Mouse (Mus musculus) embryo, embryonic 10.5 days (tissue): ENCODE measurements around the gene Retnlb.
A peak's percentile ranks its signal among the peaks of the same experiment; 100 is the strongest.
"Not testable (repeated sequence)": the region's sequence is repeated elsewhere in the genome, so short reads cannot be mapped to it uniquely, and the experiment has no call there.

Experiments used
- DNase-seq: peaks from one replicate; pipeline ENCODE4 v3.0.0-alpha.2; 2015; ENCODE audit warnings: low spot score

The Retnlb gene

DNA sequence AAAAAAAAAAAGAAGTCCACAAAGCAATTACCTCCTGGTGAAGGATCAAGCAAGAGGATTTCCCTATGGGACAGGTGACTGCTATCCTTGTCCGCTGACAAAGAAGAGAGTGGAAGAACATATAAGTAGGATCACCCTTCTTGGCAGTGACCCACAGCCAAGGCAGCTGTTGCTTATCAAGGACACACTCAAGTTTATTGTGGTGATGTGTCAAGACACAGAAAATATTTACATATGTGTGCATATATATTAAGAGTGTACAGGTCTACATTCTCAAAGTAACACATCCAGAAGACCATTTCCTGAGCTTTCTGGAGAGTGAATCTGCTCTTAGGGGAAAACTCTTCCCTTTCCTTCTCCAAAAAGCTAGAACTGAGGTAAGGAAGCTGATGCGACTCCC is at the start of gene Retnlb:
Retnlb (plus strand) TSS at position 162 of the 400 bp plus-strand sequence.
- no peak for DNase-seq

DNA sequence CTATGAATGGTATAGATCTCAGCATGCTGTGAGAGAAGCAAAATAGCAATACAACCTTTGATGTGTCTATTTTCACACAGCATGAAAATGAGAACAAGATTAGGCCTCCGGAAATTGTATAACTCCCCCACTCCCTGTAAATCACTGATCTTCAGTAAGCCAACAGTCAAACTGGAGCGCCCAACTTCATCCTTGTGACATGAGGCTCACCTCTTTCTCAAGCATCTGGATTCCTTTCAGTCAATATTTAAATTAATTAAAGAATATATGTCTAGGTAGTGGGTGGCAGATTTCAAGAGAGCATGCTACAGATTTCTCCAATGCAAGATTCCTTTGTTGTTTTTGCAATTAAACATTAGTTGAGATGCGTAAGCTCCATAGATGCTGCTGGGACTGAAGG is 47.5 kb upstream of the Retnlb start:
- no peak for DNase-seq

DNA sequence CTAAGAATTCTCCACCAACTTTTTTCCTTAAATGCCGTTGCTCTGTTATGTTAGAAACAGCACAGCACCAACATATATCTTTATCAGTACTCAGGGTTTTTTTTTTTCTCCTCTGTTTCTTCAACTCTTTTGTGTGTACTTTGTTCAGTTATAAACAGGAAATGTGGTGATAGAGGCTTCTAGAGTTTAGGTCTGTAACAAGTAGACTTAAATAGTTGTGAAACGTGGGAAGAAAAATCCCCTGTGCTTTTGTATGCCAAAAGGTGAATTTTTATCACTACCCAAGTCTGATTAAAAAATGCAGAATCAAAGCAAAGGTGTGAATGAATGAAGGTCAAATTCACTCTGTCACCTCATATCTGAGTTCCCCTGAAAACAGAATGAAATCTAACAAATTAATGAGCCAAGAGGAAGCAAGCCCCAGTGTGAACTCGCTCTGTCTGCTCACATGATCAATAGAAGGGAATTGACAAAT is 44.6 kb upstream of the Retnlb start, which contains the start of gene Trat1:
Trat1 (minus strand) TSS at position 51 of the 475 bp plus-strand sequence.
- no peak for DNase-seq

DNA sequence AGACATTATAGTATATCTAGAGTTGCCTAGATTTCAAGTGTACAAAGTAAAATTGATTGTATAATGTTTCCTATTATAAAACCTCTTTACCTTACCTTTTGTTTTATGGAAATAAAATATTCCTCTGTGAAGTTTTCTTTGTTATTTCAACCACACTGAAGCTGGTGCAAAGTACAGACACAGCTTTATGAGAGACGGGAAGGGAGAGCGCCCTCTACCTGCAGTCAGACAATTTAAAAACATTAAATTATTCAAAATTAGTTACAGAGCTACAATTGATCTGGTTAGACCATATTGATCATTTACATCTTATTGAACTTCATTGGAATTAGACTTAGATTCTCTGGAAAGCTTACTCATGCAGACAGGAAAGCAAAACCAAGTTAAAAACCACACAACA is 39.4 kb upstream of the Retnlb start:
- no peak for DNase-seq

DNA sequence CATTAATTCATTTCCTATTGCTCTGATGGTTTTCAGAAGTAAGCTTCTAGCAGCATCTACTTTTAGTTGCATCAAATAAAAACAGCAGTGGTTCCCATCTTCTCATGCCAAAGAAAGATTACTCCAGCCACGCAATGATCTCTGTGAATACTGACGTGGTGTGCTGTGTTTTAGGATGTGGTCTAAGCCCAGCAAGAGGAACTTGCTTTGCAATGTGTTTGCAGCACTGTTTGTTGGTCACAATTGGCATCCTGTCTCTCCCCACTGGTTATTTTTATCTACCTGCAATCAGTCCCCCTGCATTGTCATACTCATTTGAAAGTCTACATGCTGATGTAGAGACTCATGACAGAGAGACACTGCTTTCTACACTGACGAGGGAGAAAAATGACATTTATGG is 30.4 kb upstream of the Retnlb start:
- no peak for DNase-seq

DNA sequence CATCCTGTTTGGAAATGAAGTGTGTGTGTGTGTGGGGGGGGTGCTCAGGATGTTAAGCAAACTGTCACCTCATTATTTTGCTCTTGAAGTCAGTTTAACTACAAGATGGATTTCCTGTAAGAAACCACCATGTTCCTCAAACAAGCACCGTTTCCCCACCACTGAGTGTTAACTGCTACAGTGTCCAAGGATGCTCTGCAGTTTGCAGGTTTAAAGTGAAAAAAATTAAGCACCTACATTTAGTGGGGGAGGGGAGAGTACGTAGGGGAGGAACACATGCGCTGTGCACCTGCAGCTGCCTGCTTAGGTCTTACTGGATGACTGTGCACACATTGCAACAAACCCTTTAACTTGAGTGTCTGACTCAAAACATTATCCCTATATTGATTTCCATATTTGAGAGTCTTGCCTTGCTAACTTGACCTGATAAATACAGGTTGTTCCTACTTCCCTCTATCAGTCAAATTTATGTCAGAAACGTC is 27.9 kb upstream of the Retnlb start:
- no peak for DNase-seq

DNA sequence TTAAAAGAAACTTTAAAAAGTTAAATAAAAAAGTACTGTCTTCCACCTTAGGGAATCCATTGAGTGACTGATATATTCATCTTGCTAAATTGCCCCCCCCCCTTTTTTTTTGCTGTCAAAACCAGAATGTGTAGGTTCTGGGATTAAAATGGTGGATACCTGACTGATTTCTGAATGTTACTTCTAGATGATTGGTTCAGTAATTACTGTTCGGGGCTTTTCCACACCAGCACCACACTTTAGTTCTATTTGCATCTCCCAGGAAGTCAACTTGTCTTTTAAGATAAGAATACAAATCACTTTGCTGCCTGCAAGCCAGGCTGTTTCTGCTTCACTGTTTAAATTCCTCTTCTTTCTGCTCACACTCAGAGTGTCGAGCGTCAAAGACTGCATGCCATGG is 18.4 kb upstream of the Retnlb start:
- no peak for DNase-seq

DNA sequence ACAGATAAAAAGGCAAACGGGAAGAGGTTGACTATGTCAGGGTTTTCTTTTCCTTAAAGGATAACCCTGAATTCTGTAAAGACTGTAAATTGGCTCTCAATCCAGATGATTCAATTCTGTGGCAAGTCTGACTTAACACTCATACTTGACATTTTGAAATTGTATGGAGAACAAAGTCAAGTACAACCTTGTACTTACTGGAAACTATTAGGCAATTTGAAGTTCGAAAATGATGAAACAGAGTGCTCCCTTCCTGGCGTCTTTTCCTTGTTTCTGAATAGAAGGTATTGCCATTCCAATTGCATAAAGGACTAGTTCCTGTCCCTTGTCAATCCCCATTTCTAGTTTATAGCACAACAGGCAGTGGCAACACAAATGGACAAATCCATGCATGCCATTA is 17.2 kb upstream of the Retnlb start:
- no peak for DNase-seq

DNA sequence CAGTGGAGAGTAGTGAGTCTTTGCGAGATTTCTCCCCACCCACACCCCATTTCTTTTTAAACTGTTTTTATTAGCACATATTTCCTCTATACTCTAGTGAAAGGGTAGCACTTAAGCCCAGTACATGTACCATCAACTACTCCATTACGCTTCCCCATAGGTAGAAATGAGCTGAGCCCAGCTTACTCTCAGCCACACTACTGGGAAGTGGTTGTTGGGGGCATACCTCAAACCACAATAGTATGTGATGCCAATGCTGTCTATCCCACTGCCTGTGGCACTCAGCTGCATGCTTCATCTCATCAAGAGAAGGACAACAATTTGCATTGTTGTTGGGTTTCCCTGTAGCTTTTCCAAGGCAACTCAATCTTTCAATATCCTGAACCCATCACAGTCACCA is 15.8 kb upstream of the Retnlb start:
- DNase-seq, result no peak

DNA sequence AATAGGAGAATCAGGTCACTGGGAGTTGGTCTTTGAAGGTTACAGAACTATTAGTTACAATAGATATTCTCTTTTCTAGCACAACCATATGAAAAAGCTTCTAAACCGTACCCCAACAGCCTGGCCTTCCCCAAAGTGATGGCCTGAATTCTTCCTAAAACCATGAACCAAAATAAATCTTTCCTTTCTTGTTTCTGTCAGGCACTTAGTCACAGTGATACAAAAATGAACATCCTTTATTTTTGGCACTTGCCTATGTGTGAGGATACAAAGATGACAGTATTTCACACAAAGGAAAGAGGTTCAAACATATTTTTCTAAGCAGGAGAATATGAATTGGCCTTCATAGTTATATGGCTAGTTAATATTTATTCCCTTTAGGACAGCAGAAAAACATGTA is 11.2 kb upstream of the Retnlb start:
- DNase-seq, result no peak

DNA sequence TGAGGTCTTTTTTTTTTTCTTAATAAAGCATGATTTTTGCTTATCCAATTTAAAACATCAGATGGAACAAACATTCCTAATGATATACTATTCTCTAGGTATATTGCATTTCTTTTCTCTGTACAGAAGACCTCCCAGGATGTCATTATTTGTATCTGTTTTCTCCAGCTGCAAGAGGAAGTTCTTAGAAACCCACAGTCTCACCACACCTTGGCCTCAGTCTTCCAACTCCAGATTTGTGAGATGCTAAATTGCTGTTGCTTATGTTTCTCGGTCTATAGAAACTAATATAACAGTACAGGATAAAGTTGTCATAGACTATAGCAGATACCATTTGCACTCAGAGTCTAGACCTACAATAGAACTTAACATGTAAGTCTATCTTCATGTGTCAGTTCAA is 10.1 kb upstream of the Retnlb start:
- no peak for DNase-seq

DNA sequence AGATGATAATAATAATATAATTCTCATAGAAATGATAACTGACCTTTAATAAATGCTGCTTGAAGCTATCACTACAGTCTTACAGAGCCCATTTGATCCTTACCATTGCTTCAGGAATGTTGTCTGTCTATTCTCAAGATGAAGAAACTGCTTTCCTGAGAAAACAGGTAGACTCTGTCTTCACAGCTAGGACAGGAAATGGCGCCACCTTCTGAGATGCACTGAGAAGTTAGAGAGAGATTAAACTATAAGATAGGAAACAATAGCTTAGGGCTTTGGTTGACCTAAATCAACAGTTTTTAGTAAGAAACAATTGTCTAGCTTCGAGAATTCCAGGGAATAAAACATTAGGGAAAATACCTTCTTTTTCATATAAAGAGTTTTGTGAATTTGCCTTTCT is 7.3 kb upstream of the Retnlb start:
- peak; percentile 14 for DNase-seq

DNA sequence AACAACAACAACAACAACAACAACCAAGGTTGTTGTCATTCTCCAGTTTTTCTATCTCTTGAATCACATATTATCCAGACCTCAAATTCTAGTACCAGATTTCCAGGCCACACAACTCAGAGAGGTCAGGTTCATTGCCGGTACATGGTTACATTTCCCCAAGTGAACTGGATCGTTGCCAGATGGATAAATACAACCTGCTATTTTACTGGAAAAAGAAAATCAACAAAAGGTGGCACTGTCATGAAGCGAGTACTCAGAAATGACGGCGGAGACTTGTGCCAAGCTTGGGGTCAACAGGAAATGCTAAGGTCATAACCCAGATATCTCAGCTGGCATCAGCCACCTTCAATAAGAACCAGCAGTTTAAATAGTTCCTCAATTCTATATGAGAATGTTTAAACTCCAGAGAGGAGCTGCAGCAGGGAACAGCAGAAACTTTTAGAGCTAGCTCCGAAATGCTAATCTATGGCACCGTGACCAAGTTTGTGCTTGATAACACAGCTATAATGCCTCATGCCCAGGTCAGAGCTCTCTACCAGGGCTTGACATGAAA is 4.7 kb upstream of the Retnlb start:
- no peak for DNase-seq

DNA sequence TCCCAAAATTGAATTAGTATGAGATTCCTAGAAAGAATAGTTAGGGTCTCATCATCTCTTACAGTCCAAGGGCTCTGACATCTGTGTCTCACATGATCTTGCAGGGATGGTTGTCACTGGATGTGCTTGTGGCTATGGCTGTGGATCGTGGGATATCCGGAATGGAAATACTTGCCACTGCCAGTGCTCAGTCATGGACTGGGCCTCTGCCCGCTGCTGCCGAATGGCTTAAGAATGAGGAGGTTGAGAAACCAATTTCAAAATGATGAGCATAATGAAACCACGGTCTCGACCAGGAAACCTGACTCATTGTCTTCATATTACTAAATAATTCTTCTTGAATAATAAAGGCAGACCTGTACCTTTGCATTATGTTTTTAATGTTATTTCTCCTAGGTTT is 1.9 kb downstream of the Retnlb start:
- no peak for DNase-seq

DNA sequence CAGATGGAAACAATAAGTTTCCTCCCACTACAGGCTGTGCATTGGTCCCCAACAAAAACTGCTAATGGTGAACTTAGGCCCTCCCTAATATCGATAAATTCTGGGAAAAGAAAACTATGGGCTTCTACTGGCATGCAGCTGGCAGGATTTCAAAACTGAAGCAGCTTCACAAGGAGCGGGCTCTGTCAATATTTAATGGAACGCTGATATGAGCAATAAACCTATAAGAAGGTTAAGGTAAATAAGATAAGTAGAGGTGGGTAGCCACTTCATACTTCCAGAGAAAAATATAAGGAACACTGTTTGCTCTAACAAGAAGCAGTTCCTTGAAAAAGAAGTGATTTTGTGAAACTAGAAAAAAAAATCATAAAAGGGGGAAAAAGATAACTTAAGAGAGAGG is 9.8 kb downstream of the Retnlb start:
- DNase-seq, result no peak

DNA sequence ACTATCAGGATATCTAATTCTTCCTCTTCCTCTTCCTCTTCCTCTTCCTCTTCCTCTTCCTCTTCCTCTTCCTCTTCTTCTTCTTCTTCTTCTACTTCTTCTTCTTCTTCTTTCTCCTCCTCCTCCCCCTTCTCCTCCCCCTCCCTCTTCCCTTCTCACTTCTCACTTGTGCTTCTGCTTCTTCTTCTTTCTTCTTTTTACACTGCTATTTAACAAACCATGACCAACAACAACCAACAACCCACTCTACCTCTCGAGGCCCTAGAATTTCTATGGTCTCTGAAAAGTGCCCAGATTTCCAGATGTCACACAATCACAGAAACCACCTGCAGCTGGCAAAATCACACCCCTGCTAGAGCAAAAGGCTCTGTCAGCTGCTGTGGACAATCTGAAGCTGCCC is 11.0 kb downstream of the Retnlb start:
- no peak for DNase-seq

DNA sequence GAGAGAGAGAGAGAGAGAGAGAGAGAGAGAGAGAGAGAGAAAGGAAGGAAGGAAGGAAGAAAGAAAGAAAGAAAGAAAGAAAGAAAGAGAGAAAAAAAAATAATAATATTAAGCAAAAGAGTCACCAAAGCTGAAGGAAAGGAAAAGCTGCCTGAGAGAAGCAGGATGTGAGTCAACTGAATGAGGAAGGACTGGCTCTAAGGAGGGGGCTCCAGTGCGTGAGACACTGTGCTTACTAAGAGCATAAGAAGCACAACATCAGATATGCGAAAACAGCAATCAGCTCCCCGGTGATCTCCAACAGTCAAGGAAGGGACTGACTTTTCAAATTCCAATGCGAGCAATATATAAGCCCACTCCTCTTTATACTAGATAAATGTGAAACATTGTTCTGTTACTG is 12.4 kb downstream of the Retnlb start:
- no peak for DNase-seq

DNA sequence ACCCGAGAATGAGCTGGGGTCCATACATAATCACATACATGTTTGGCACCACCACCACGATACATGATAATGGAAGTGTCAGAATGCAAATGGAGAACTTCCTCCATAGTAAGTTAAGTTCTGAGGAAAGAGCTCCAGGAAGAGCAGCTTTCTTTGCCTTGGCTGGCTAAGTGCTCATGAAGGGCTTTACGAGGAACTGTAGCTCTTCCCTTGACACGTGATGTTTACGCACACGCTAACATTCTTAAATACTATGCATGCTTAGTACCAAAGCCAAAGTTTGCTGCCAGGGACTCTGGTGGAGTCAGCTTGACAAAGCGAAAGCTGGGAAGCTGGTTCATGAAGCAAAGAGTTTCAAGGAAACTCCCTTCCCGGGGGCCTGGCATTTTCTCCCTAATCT is 15.4 kb downstream of the Retnlb start:
- DNase-seq, result no peak

DNA sequence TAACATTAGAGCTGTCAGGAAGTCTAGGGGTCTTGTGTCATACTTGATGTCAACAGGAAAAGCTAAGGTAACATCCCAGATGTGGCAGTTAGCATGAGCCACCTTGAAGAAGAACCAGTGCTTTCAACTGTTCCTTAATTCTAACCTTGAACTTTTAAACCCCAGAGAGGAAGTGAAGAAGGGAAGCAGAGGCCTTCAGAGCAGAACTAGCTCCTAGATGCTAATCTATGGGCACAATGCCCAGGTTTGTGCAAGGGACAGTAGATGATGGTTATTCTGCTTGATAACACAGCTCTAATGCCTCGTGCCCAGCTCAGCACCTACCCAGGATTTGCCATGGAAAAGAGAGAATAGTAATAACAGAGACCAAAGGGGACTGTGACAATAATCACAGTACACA is 17.0 kb downstream of the Retnlb start:
- DNase-seq, result not testable (repeated sequence)

DNA sequence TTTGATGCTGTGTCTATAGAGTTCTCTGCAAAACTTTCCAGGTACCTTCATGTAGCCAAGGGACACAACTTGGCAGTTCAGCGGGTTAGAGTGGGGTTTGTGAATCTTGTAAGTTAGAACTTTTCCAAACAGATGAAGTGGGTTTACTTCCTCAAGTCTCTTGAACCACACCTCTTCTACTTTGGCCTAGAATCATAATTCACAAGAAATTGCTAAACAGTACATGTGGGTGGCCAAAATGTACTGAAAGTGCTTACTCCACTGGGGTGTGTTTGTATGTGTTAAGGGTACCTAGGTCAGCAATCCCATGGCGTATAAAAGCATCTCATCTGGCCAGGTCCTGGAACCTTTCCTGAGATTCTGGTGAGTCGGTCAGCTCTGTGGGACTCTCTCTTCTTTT is 25.6 kb downstream of the Retnlb start, which contains the start of gene Retnla:
Retnla (plus strand) TSS at position 286 of the 400 bp plus-strand sequence.
- no peak for DNase-seq

DNA sequence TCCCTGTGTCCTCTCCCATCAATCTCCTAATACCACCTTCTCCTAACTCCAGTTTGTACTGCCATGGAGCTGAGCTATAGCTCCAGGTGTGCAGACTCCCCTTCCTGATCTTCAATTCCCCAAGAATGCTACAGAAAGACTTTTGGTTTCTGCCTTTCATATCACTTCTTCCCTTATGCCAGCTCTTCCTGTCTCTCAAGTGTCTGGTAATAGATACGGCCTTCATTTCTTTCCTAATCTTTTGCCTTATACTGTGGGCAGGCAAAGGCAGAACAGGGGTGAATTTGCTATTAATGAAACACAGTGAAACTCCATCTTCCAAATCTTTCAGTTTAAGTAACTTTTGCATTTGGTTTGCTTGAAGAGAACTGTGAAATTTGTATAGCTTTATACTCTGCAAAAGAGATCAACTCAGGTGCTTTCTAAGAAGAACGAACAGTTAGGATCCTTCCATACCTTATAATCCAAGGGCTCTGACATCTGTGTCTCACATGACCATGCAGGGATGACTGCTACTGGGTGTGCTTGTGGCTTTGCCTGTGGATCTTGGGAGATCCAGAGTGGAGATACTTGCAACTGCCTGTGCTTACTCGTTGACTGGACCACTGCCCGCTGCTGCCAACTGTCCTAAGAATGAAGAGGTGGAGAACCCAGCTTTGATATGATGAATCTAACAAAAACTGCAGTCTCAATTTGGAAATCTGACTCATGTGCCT is 27.2 kb downstream of the Retnlb start:
- no peak for DNase-seq

DNA sequence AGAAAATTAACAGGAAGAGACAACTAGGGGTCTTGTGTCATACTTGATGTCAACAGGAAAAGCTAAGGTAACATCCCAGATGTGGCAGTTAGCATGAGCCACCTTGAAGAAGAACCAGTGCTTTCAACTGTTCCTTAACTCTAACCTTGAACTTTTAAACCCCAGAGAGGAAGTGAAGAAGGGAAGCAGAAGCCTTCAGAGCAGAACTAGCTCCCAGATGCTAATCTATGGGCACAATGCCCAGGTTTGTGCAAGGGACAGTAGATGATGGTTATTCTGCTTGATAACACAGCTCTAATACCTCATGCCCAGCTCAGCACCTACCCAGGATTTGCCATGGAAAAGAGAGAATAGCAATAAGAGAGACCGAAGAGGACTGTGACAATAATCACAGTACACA is 48.3 kb downstream of the Retnlb start:
- DNase-seq, result not testable (repeated sequence)

DNA sequence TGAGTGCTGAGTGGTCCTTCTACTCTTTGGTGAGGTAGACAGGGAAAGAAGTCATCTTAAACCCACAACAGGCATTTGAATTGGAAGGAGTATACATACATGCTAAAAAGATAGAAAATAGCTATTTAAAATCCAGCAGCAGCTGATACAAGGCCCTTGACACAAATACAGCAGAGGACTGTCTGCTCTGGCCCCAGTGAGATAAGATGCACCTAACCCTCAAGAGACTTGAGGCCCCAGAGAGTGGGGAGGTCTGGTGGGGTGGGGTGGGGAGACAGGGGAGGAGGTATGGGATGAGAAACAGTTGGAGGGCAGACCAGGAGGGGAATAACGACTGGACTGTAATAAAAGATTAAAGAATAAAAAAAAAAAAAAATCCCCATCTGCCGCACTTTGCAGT is 51.0 kb downstream of the Retnlb start:
- DNase-seq, result no peak
